Mouse (Mus musculus): ENCODE measurements around the gene Epn2. TPM values are rescaled to one million over a fixed set of nuclear protein-coding genes. Genes with fewer than 3 reads are reported as not detected.

The Epn2 gene
- polyA plus RNA-seq, 1 experiment from 2014 or later = 24.7 TPM

GRCm38 (mm10) chr11:61494129-61494997 is 85.1 kb downstream of the Epn2 start, which contains the start of gene Mapk7:
Gene Mapk7, minus strand, starts transcription at chr11:61494406.
- H3K9me3 ChIP-seq = 0 out of 2 replicates have a peak, but pooled peaks cover 3% of the 10 kb centered on the region
- H3K4me3 ChIP-seq = peak within 1 kb of the TSS; percentile 97
- H3K27ac ChIP-seq (replicated peaks) = peak within 1 kb of the TSS; percentile 93
- peak; percentile 100 for DNase-seq (ENCODE audit: low spot score)
- H3K36me3 ChIP-seq (replicated peaks) = peaks cover 38% of the 10 kb centered on the region
- WGBS = under 1% methylated on average over 62 of the region's 62 CpGs
- H3K4me1 ChIP-seq = peaks cover 40% of the 10 kb centered on the region
- no peaks in the 10 kb centered on the region for H3K27me3 ChIP-seq (replicated peaks; ENCODE audit: low read depth, poor library complexity, severe bottlenecking)

GRCm38 (mm10) chr11:61493525-61494128 is 85.9 kb downstream of the Epn2 start:
- H3K4me3 ChIP-seq = peak overlapping the region; percentile 97
- H3K9me3 ChIP-seq = 0 out of 2 replicates have a peak, but pooled peaks cover 3% of the 10 kb centered on the region
- DNase-seq (ENCODE audit: low spot score) = no peak
- peaks cover 46% of the 10 kb centered on the region for H3K36me3 ChIP-seq (replicated peaks)
- H3K27ac ChIP-seq (replicated peaks) = peak overlapping the region; percentile 93
- H3K27me3 ChIP-seq (replicated peaks; ENCODE audit: low read depth, poor library complexity, severe bottlenecking) = no peaks in the 10 kb centered on the region
- WGBS = 1% methylated on average over 49 of the region's 50 CpGs
- peaks cover 46% of the 10 kb centered on the region for H3K4me1 ChIP-seq

GRCm38 (mm10) chr11:61492749-61493401 is 86.6 kb downstream of the Epn2 start:
- Histone ChIP-seq H3K4me3 (peak overlapping the region; percentile 97), H3K4me1 (peaks cover 50% of the 10 kb centered on the region), H3K9me3 (0 out of 2 replicates have a peak, but pooled peaks cover 3% of the 10 kb centered on the region), H3K27me3 (replicated peaks; ENCODE audit: low read depth, poor library complexity, severe bottlenecking) (no peaks in the 10 kb centered on the region), H3K36me3 (replicated peaks) (peaks cover 53% of the 10 kb centered on the region), H3K27ac (replicated peaks) (peak overlapping the region; percentile 93)
- DNase-seq (ENCODE audit: low spot score) = no peak
- WGBS = 82% methylated on average over 12 of the region's 12 CpGs

GRCm38 (mm10) chr11:61490944-61491520 is 88.5 kb downstream of the Epn2 start:
- Histone ChIP-seq H3K4me1 (peaks cover 69% of the 10 kb centered on the region), H3K36me3 (replicated peaks) (peaks cover 69% of the 10 kb centered on the region)
- no peak for DNase-seq (ENCODE audit: low spot score)

GRCm38 (mm10) chr11:61489874-61490273 is 89.6 kb downstream of the Epn2 start:
- Histone ChIP-seq H3K27me3 (replicated peaks; ENCODE audit: low read depth, poor library complexity, severe bottlenecking) (no peaks in the 10 kb centered on the region), H3K4me1 (peaks cover 76% of the 10 kb centered on the region), H3K27ac (replicated peaks) (no peak overlapping the region; the same call in 1 of the 2 replicates)

More at GRCm38 (mm10) chr11:61490944-61491520, 88.5 kb downstream of the Epn2 start:
- no peaks in the 10 kb centered on the region for H3K27me3 ChIP-seq (replicated peaks; ENCODE audit: low read depth, poor library complexity, severe bottlenecking)
- 0 out of 2 replicates have a peak, but pooled peaks cover 3% of the 10 kb centered on the region for H3K9me3 ChIP-seq
- H3K4me3 ChIP-seq = peak overlapping the region; percentile 23; the same call in 1 of the 2 replicates
- 95% methylated on average over 22 of the region's 22 CpGs for WGBS
- H3K27ac ChIP-seq (replicated peaks) = no peak overlapping the region; the same call in 1 of the 2 replicates

GRCm38 (mm10) chr11:61489085-61489484 is 90.4 kb downstream of the Epn2 start:
- Histone ChIP-seq H3K27me3 (replicated peaks; ENCODE audit: low read depth, poor library complexity, severe bottlenecking) (no peaks in the 10 kb centered on the region), H3K9me3 (0 out of 2 replicates have a peak, but pooled peaks cover 3% of the 10 kb centered on the region), H3K4me3 (no peak overlapping the region), H3K27ac (replicated peaks) (no peak overlapping the region), H3K4me1 (peaks cover 82% of the 10 kb centered on the region), H3K36me3 (replicated peaks) (peaks cover 69% of the 10 kb centered on the region)
- DNase-seq (ENCODE audit: low spot score) = no peak
- WGBS = 87% methylated on average over 2 of the region's 2 CpGs

More at GRCm38 (mm10) chr11:61489874-61490273, 89.6 kb downstream of the Epn2 start:
- WGBS = 94% methylated on average over 8 of the region's 8 CpGs
- Histone ChIP-seq H3K9me3 (0 out of 2 replicates have a peak, but pooled peaks cover 3% of the 10 kb centered on the region), H3K36me3 (replicated peaks) (peaks cover 69% of the 10 kb centered on the region), H3K4me3 (peak overlapping the region; percentile 23; the same call in 1 of the 2 replicates)
- no peak for DNase-seq (ENCODE audit: low spot score)

- WGBS = 91% methylated on average over 7 of the region's 7 CpGs
- Histone ChIP-seq H3K27me3 (replicated peaks; ENCODE audit: low read depth, poor library complexity, severe bottlenecking) (no peaks in the 10 kb centered on the region), H3K4me3 (no peak overlapping the region), H3K4me1 (peaks cover 84% of the 10 kb centered on the region), H3K27ac (replicated peaks) (no peak overlapping the region), H3K36me3 (replicated peaks) (peaks cover 67% of the 10 kb centered on the region), H3K9me3 (0 out of 2 replicates have a peak, but pooled peaks cover 3% of the 10 kb centered on the region)
- no peak for DNase-seq (ENCODE audit: low spot score)
These were observed 91.6 kb downstream of the Epn2 start for GRCm38 (mm10) chr11:61487936-61488335.

- Histone ChIP-seq H3K36me3 (replicated peaks) (peaks cover 62% of the 10 kb centered on the region), H3K4me1 (peaks cover 82% of the 10 kb centered on the region)
- 81% methylated on average over 2 of the region's 2 CpGs for WGBS
These were observed 92.1 kb downstream of the Epn2 start for GRCm38 (mm10) chr11:61487401-61487800.

GRCm38 (mm10) chr11:61486458-61487219 is 92.8 kb downstream of the Epn2 start:
- no peaks in the 10 kb centered on the region for H3K27me3 ChIP-seq (replicated peaks; ENCODE audit: low read depth, poor library complexity, severe bottlenecking)
- DNase-seq (ENCODE audit: low spot score) = no peak
- peak overlapping the region; percentile 97 for H3K27ac ChIP-seq (replicated peaks)
- no peaks in the 10 kb centered on the region for H3K9me3 ChIP-seq
- WGBS = 91% methylated on average over 14 of the region's 14 CpGs
- peaks cover 54% of the 10 kb centered on the region for H3K36me3 ChIP-seq (replicated peaks)
- H3K4me1 ChIP-seq = peaks cover 88% of the 10 kb centered on the region
- peak overlapping the region; percentile 64 for H3K4me3 ChIP-seq

More at GRCm38 (mm10) chr11:61487401-61487800, 92.1 kb downstream of the Epn2 start:
- no peak for DNase-seq (ENCODE audit: low spot score)
- H3K27me3 ChIP-seq (replicated peaks; ENCODE audit: low read depth, poor library complexity, severe bottlenecking) = no peaks in the 10 kb centered on the region
- H3K9me3 ChIP-seq = 0 out of 2 replicates have a peak, but pooled peaks cover 3% of the 10 kb centered on the region
- peak overlapping the region; percentile 97 for H3K27ac ChIP-seq (replicated peaks)
- H3K4me3 ChIP-seq = peak overlapping the region; percentile 64

- H3K27ac ChIP-seq (replicated peaks) = peak overlapping the region; percentile 97
- H3K36me3 ChIP-seq (replicated peaks) = peaks cover 46% of the 10 kb centered on the region
- H3K4me3 ChIP-seq = peak overlapping the region; percentile 64
- H3K9me3 ChIP-seq = no peaks in the 10 kb centered on the region
- peaks cover 88% of the 10 kb centered on the region for H3K4me1 ChIP-seq
- DNase-seq (ENCODE audit: low spot score) = no peak
- no peaks in the 10 kb centered on the region for H3K27me3 ChIP-seq (replicated peaks; ENCODE audit: low read depth, poor library complexity, severe bottlenecking)
- WGBS = 43% methylated on average over 22 of the region's 22 CpGs
These were observed 93.7 kb downstream of the Epn2 start for GRCm38 (mm10) chr11:61485541-61486457.
